In genomic region chr2:120301076-120301475, GRCm38 (mm10) we compare ENCODE assay signal across 45 mouse cellular contexts. TPM values are rescaled to one million over a fixed set of nuclear protein-coding genes. Genes with fewer than 3 reads are reported as not detected.
"Had no signal": no experiment of that assay in that cellular context is flagged by ENCODE, and none has a peak within 500 bp of the region (broad histone marks: within the 10 kb centered on the region; RNA-seq: fewer than 3 reads in every experiment).

No protein-coding gene starts in this region.

- DNase-seq: heart, postnatal 10 days; heart, postnatal 14 days; heart, postnatal 36 days; heart, postnatal 4 days; kidney, adult 11 months; kidney, adult 18-20 months; kidney, adult 2 months; kidney, adult 8-10 months; kidney, adult 9 months; kidney, postnatal 10 days; kidney, postnatal 14 days; kidney, postnatal 25 days; kidney, postnatal 36 days; kidney, postnatal 4 days; layer of hippocampus, adult 9-11 months; layer of hippocampus, postnatal 36 days had no signal

RNA-seq across cellular contexts. Expression of gene Pla2g4d, which starts 12.1 kb away (rescaled TPM):
- total RNA-seq: heart, postnatal 10 days; heart, postnatal 14 days; heart, postnatal 25 days; heart, postnatal 36 days; heart, postnatal 4 days; hematopoietic stem cell, adult 5-6 weeks; layer of hippocampus, adult 18-20 months; layer of hippocampus, adult 2 months; layer of hippocampus, adult 8-10 months; layer of hippocampus, postnatal 25 days; layer of hippocampus, postnatal 36 days; left cerebral cortex, adult 2 months; left cerebral cortex, adult 8-10 months had no signal
- polyA plus RNA-seq: heart, embryonic 12.5 days; heart, embryonic 13.5 days; heart, embryonic 16.5 days; heart, postnatal 0 days; hindbrain, embryonic 10.5 days; hindbrain, embryonic 12.5 days; hindbrain, embryonic 13.5 days; hindbrain, embryonic 14.5 days; hindbrain, embryonic 15.5 days; inflammation-experienced regulatory T-cells, adult 6 months; intestine, embryonic 15.5 days; intestine, embryonic 16.5 days; kidney, adult 2 months; kidney, embryonic 14.5 days; large intestine, adult 2 months had no signal

RNA-seq across cellular contexts. Expression of gene Pla2g4f, which starts 12.9 kb away (rescaled TPM):
- total RNA-seq: heart, postnatal 10 days; heart, postnatal 14 days; heart, postnatal 25 days; heart, postnatal 36 days; heart, postnatal 4 days; hematopoietic stem cell, adult 5-6 weeks; hindbrain, postnatal 0 days; layer of hippocampus, adult 18-20 months; layer of hippocampus, adult 2 months; layer of hippocampus, adult 8-10 months; layer of hippocampus, postnatal 10 days; layer of hippocampus, postnatal 25 days; layer of hippocampus, postnatal 36 days; left cerebral cortex, adult 18-20 months; left cerebral cortex, adult 2 months; left cerebral cortex, adult 8-10 months had no signal
- polyA plus RNA-seq: heart, embryonic 12.5 days; hindbrain, embryonic 10.5 days; hindbrain, embryonic 11.5 days; hindbrain, embryonic 13.5 days; hindbrain, embryonic 14.5 days; hindbrain, embryonic 16.5 days; hindbrain, postnatal 0 days; kidney, embryonic 14.5 days; kidney, embryonic 15.5 days had no signal

RNA-seq across cellular contexts. Expression of gene Pla2g4e, which starts 55.9 kb away (rescaled TPM):
- total RNA-seq: hematopoietic stem cell, adult 5-6 weeks had no signal
- polyA plus RNA-seq: inflammation-experienced regulatory T-cells, adult 6 months; kidney, embryonic 14.5 days; kidney, postnatal 0 days; large intestine, adult 2 months had no signal
